Mouse (Mus musculus): ENCODE measurements around the gene Kdr. TPM values are rescaled to one million over a fixed set of nuclear protein-coding genes. Genes with fewer than 3 reads are reported as not detected.

Kdr gene
- polyA plus RNA-seq, 1 experiment from 2014 or later: 45.4 TPM

Small RNAs within 50 kb of the gene (microRNA-seq; reads per million reads assigned to microRNA genes)
- gene Gm25374: not detected

Other genes with a start within 250 kb of the Kdr start
- gene Srd5a3, start 161.8 kb upstream of the Kdr start, polyA plus RNA-seq (2015; fragmentation: Nextera tagmentation; extraction: Ambion mirVana): 42.8 and 44.5 TPM in 2 replicates
- gene Tmem165, start 205.4 kb upstream of the Kdr start, polyA plus RNA-seq (2015; fragmentation: Nextera tagmentation; extraction: Ambion mirVana): 87.3 and 87.6 TPM in 2 replicates

Data from kidney, embryonic 16.5 days (tissue).